Mouse (Mus musculus) E14TG2a.4 (cell line): ENCODE data around the gene Zfp692.
"Not testable (repeated sequence)": the region's sequence is repeated elsewhere in the genome, so short reads cannot be mapped to it uniquely, and the experiment has no call there.

Experiments
- H3K27me3 ChIP-seq: 2 replicates; pipeline ENCODE4 v1.6.1; 2014; ENCODE audit warnings: low read length, control low read depth; ENCODE audit not compliant: insufficient read depth
- H3K36me3 ChIP-seq: 2 replicates; pipeline ENCODE4 v1.6.1; 2014; ENCODE audit warnings: low read length, control low read depth; ENCODE audit not compliant: insufficient read depth
- H3K4me1 ChIP-seq: replicated peaks from 2 replicates; pipeline ENCODE4 v1.6.1; 2014; ENCODE audit warnings: low read depth, low read length, control low read depth
- H3K4me3 ChIP-seq: replicated peaks from 2 replicates; pipeline ENCODE4 v1.5.1; 2014; ENCODE audit warnings: mild to moderate bottlenecking, low read length
- H3K9me3 ChIP-seq: 2 replicates; pipeline ENCODE4 v1.6.1; 2014; ENCODE audit warnings: low read length, control low read depth
- CTCF ChIP-seq: conservative IDR thresholded peaks from 2 replicates; pipeline ENCODE4 v1.5.1; 2014; ENCODE audit warnings: low read length
- NANOG ChIP-seq: IDR thresholded peaks from 2 replicates; pipeline ENCODE4 v1.6.1; 2014; ENCODE audit warnings: borderline replicate concordance, low read length, mixed read lengths
- POU5F1 ChIP-seq: IDR thresholded peaks from 2 replicates; pipeline ENCODE4 v1.6.1; 2014; ENCODE audit warnings: low read length, borderline replicate concordance

Gene Zfp692

GRCm38 (mm10) chr11:58301837-58302754 lies 4.8 kb upstream of the Zfp692 start:
- peak overlapping the region; percentile 83 for H3K4me3 ChIP-seq
- peaks cover 23% of the 10 kb centered on the region for H3K4me1 ChIP-seq
- H3K27me3 ChIP-seq: no peaks in the 10 kb centered on the region
- TF ChIP-seq CTCF: peak; percentile 29
- TF ChIP-seq POU5F1: no peak
- no peaks in the 10 kb centered on the region for H3K9me3 ChIP-seq
- H3K36me3 ChIP-seq: no peaks in the 10 kb centered on the region

DNA sequence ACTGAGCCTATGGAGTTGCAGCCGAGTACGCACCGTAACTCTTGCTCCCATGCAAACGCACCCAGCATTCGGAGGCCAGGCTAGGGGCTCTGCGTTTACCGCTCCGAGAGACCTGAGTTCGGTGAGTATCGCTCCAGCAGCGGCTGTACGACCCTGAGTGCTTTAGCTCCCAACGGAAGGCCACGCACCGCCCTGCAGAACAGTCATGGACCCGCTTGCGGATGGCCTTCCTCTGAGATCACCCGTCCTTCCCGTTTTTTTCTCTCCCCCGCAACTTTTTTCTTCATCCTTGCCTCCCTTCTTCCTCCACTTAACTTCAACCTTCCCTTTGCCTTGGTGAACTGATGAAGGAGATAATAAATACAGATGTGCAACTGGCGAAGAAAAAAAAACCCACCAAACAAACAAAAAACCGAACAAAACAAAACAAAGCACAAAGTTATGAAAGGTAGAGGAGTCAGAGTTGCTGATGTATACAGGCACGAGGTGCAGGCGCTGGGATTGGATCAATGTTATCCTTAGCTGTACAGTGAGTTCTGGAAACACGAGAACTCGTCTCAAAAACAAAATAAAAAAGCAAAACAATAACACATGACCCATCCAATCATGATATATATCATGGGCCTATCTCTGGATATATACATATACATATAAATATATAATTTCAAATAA lies 4.0 kb upstream of the Zfp692 start:
- peaks cover 26% of the 10 kb centered on the region for H3K4me1 ChIP-seq
- no peaks in the 10 kb centered on the region for H3K27me3 ChIP-seq
- TF ChIP-seq POU5F1 (no peak), CTCF (no peak), NANOG (no peak)
- H3K9me3 ChIP-seq: no peaks in the 10 kb centered on the region
- H3K4me3 ChIP-seq: peak overlapping the region; percentile 83
- H3K36me3 ChIP-seq: no peaks in the 10 kb centered on the region

GRCm38 (mm10) chr11:58303594-58303993 lies 3.3 kb upstream of the Zfp692 start:
- Histone ChIP-seq H3K27me3 (no peaks in the 10 kb centered on the region), H3K4me3 (no peak overlapping the region), H3K36me3 (peaks cover under 1% of the 10 kb centered on the region), H3K9me3 (no peaks in the 10 kb centered on the region), H3K4me1 (peaks cover 31% of the 10 kb centered on the region)
- TF ChIP-seq CTCF (no peak), POU5F1 (no peak), NANOG (no peak)

DNA sequence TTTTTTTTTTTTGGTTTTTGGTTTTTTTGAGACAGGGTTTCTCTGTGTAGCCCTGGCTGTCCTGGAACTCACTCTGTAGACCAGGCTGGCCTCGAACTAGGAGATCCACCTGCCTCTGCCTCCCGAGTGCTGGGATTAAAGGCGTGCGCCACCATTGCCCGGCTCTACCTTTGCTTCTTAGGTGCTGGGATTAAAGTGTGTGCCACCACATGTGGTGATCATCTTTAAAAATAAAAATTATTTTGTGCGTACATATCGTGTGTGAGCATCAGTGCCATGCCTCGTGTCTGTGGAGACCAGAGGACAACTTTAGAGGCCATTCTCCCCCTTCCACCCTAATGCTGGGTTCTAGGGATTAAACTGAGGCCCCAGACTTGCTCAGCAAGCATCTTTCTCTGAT lies 1.6 kb upstream of the Zfp692 start:
- Histone ChIP-seq H3K36me3 (peaks cover 18% of the 10 kb centered on the region), H3K4me1 (peaks cover 30% of the 10 kb centered on the region)
- not testable (repeated sequence) for H3K4me3 ChIP-seq, H3K27me3 ChIP-seq, H3K9me3 ChIP-seq

DNA sequence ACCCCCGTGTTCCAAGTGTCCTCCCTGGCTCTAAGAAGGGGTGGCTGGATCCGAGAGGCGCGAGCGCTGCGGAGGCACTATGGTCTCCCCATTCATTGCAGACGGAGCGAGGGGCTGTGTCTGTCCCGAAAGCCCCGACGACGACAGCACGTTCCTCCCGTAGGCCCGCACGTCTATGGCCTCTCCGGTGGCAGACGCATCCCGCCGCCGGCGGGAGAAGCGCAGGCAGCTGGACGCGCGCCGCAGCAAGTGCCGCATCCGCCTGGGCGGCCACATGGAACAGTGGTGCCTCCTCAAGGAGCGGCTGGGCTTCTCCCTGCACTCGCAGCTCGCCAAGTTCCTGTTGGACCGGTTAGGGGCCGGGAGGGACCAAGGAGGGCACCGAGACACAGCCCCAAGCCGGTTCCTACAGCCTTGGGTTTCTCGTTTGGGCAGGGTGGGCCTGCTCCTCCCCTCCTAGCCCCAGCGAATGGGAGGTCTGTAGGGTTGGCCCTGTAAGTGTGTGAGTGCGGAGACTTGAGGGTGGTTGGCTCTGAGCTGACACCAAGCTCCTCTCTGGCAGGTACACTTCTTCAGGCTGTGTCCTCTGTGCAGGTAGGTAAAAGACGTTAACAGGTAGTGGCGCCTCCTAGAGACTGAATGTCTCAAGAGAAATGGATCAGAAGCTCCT lies 677 bp downstream of the Zfp692 start:
- Histone ChIP-seq H3K4me1 (peaks cover 19% of the 10 kb centered on the region), H3K9me3 (no peaks in the 10 kb centered on the region), H3K4me3 (peak overlapping the region; percentile 84), H3K27me3 (no peaks in the 10 kb centered on the region), H3K36me3 (peaks cover 40% of the 10 kb centered on the region)
- TF ChIP-seq CTCF (peak; percentile 12; the same call in 1 of the 2 replicates), POU5F1 (no peak), NANOG (no peak)

- H3K9me3 ChIP-seq: no peaks in the 10 kb centered on the region
- TF ChIP-seq CTCF (no peak), NANOG (no peak), POU5F1 (no peak)
- no peak overlapping the region for H3K4me3 ChIP-seq
- no peaks in the 10 kb centered on the region for H3K27me3 ChIP-seq
- peaks cover 17% of the 10 kb centered on the region for H3K4me1 ChIP-seq
- peaks cover 52% of the 10 kb centered on the region for H3K36me3 ChIP-seq
Observed at GRCm38 (mm10) chr11:58308661-58309060, 1.8 kb downstream of the Zfp692 start.

DNA sequence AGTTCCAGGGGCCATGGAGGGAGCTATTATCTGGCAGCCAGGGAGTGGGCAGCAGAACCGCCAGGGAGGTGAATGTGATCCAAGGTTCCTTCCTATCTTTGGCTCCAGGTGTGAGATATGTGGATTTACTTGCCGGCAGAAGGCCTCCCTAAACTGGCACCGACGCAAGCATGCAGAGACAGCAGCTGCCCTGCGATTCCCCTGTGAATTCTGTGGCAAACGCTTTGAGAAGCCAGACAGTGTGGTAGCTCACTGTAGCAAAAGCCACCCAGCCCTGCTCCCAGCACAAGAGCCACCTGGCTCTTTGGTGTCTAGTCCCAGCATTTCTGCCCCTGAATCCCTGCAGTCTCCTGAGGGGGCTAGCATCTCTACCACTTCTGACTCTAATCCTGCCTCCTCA lies 7.2 kb downstream of the Zfp692 start:
- Histone ChIP-seq H3K36me3 (peaks cover 77% of the 10 kb centered on the region), H3K27me3 (peaks cover 22% of the 10 kb centered on the region), H3K9me3 (no peaks in the 10 kb centered on the region), H3K4me3 (no peak overlapping the region), H3K4me1 (peaks cover 21% of the 10 kb centered on the region)
- no peak for TF ChIP-seq POU5F1
- no peak for TF ChIP-seq NANOG
- TF ChIP-seq CTCF: no peak

DNA sequence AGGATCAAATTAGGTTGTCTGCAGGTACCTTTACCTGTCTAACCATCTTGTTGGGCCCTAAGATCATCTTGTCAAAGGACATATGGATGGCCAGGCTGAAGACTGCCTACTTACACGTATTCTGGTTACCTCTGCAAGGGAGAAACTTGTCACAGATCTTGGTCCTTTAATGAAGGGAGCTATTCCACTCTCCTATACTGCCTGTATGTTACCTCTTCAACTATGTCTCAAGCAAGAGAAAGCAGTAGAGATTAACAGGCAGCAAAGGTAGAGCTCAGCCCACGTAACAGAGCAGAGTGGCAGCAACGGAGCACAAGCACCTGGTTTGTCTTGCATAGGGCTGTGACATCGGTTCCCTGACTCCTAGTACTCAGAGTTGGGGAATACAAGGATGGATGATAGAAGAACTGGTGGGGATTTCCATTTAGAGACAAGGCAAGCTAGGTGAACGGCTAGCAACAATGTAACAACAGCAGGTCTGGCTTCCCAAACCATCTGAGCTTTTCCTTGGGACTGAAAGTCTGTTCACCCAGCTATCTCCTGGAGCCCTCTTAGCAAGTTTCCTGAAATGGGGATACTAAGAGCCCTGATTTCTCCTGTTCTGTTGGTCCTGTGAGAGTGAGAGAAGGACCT lies 8.8 kb downstream of the Zfp692 start:
- peaks cover 65% of the 10 kb centered on the region for H3K36me3 ChIP-seq
- no peaks in the 10 kb centered on the region for H3K9me3 ChIP-seq
- H3K4me3 ChIP-seq: peak overlapping the region; percentile 74; the same call in 1 of the 2 replicates
- H3K27me3 ChIP-seq: peaks cover 22% of the 10 kb centered on the region
- TF ChIP-seq NANOG (no peak), CTCF (no peak), POU5F1 (no peak)
- peaks cover 21% of the 10 kb centered on the region for H3K4me1 ChIP-seq
